Mouse (Mus musculus) embryo, embryonic 10.5 days (tissue): ENCODE results near the gene Fat1.

ENCODE experiments used
- DNase-seq: peaks from one replicate; pipeline ENCODE4 v3.0.0-alpha.2; 2015; ENCODE audit warnings: low spot score

The Fat1 gene

DNA sequence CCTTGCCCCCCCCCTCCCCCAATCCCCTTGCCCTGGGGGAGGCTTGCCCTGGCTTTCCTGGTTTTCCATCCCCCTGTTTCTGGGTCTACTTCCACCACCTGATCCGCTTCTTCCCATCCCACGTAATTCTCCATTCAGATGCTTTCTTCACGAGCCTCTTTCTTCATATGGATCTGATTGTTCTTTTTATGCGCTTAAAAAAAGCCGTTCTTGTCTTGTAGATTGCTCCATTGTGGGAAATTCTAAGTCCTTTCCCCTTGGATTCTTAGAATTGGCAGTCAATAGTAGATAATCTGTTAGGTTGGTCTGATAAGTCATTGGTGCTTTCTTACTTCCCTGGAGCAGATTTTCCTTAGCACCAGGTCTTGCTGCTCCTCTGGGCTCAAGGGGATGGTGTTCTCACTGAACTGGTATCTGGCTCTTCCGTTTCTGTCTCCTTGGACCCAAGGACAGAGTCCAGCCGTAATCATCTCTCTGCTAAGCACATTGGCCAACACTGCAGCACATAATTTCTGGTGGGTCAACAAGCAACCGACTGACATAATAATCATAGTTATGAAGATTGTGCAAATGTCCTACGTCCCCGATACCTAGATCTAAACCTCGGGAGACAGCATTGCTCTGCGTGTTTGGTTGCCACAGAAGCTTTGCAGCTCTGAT is 27.5 kb downstream of the Fat1 start:
- no peak for DNase-seq

GRCm38 (mm10) chr8:44967521-44968039 is 32.3 kb downstream of the Fat1 start:
- DNase-seq, result no peak

DNA sequence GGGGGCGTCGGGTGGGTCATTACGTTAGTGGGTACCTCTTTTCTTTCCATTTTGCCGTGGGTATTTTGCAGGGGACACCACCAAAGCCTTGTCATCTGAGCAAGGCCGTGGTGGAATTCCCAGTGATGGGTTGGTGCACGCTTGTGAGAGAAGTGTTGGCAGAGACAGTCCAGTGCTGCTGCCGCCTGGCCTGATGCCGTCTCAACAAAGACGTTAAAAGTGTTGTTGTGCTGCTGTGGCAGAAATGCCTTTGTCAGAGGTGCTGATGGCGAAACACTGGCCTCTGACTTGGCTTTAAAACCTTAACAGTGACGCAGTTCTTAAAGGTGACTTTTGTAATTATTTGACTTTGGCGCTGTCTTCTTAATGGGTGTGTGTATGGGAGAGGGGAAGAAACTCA is 34.8 kb downstream of the Fat1 start:
- DNase-seq, result no peak

GRCm38 (mm10) chr8:44971346-44971745 is 36.1 kb downstream of the Fat1 start:
- no peak for DNase-seq

DNA sequence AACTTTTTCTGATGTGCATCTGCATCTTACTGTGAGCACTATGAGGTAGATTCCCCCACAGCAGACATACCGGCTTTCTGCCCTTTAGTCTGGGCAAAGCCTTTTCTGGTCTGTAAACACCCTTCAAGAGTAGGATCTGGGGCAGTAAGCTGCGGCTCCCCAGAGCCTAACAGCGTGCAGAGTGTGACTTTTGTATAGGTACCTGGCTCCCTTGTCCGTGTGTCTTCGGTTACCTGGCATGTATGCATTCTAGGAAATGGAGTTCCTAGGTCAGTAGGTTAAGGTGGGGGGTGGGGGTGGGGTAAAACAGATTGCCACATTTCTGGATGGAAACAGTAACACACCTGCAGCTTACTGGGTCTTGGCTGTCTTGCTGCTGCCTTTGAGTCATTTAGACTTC is 36.7 kb downstream of the Fat1 start:
- DNase-seq, result no peak

GRCm38 (mm10) chr8:44975113-44975512 is 39.9 kb downstream of the Fat1 start:
- no peak for DNase-seq

DNA sequence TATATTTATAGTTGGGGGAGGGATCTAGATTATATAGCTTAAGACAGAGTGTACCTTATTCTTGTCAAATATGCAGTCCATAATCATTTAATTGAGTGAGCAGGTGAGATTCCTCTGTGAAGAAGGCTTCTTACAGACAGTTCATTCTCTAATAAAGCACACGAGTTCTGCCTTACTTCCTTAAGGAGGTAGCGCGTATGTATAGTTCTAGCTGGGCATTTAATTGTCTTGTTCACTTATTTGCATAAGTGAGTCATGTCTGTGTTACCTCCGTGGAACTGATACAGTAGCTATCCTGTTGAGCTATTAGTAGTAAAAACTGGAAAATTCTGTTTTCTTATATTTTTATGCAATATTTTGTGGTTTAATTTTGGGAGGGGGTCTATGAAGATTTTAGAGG is 40.4 kb downstream of the Fat1 start:
- DNase-seq, result no peak

GRCm38 (mm10) chr8:44978622-44979021 is 43.4 kb downstream of the Fat1 start:
- no peak for DNase-seq

DNA sequence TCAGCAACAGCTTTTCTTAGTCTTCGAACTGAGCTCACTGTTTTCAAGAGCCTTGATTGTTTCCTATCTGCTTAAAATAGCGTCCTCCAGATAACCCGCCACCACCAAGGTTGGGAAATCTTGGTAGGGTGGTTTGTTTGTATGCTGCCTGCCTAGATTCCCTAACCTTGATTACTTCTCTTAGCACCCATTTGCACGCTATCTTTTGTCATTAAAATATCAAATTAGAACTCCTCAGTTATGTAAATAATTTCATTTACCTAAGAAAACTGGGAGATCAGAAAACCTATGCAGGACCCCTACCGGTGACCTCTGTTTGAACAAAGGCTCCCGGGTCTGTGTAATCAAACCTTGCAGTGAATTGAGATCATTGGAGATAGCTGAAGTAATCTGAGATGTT is 44.0 kb downstream of the Fat1 start:
- DNase-seq, result no peak

GRCm38 (mm10) chr8:44980030-44980429 is 44.8 kb downstream of the Fat1 start:
- no peak for DNase-seq

DNA sequence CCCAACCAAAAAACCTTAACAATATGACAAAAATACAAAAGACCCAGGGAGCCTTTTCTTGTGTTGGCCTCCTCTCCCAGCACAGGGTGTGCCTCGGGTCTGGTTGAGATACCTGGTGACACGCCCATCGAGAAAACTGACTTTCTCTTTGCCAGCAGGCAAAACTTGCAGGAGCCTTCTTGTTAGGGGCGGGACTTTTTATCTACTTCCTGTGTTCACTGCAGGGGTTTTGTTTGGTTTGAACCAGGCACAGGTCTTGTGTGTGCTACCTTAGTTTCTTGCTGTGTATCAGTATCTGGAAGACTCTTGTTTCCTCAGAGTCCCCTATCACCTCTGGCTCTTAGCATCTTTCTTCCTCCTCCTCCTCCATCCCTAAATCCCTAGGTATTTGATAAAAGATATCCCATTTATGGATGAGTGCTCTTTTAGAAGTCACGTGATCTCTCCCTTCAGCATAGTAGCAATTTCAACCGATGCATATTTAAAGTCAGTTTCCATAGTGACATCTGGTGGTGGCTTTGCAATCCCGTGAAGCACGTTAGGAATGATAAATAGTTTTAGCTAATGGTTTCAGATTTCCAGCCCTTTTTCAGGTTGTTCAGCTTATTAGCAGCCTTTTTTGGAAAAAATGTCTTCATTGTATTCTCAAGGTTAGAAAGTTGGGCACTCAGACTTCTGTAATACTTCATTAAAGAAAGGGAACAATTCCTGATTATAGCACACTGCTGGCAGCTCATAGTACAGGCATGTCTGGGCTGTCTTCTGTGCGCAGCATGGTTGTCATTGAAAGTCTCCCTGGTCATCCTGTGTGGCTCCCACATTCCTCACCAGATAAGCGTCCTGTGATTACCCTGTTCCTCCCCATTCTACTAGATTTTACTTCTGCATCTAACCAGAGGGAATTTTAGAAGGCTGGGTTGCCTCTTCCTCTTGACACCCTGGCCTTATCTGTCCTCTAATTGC is 50.4 kb downstream of the Fat1 start:
- DNase-seq, result peak; percentile 78

GRCm38 (mm10) chr8:44991700-44992487 is 56.6 kb downstream of the Fat1 start:
- DNase-seq, result peak; percentile 68

DNA sequence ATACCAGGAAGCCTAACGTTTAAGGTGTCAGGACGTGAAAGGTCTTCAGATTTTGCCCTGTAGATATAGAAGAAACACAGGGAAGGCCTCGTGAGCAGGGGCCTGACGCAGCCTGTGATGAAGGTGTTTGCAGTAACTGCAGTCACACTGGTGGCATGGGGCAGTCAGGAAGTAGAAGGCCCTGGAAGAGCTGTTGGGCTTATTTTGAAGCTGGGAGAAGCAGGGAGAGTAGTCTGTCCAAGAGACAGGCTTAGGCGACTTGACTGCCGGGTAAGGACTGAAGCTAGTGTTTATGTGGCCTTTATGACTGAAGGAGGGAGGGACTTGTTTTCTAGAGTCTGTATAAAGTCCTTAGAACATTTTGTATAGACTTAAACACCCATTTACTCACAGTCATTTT is 57.4 kb downstream of the Fat1 start:
- no peak for DNase-seq

GRCm38 (mm10) chr8:44993376-44993775 is 58.1 kb downstream of the Fat1 start:
- DNase-seq, result no peak

GRCm38 (mm10) chr8:44996493-44996892 is 61.2 kb downstream of the Fat1 start:
- no peak for DNase-seq

- DNase-seq, result no peak
These were observed 62.1 kb downstream of the Fat1 start for GRCm38 (mm10) chr8:44997321-44997720.

GRCm38 (mm10) chr8:44997829-44998228 is 62.6 kb downstream of the Fat1 start:
- DNase-seq, result no peak

DNA sequence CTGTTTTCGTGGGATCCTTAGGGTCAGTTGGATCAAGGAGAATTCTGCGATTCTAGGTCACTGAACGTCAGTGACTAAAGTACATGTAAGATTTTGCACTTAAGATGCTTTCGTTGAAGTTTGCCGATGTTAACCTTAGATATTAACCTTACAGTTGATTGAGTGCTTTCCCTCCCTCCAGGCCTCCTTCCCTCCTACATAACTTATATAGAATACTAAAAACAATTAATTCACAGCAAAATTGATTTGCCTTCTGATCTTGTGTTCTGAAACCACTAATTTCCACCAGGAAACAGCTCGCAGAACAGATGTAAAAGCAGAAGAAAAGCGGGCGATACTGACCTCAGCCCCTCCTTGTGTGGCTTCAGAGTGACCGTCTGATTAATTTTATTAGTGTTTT is 63.0 kb downstream of the Fat1 start:
- DNase-seq, result no peak

- DNase-seq, result peak; percentile 75
These were observed 63.5 kb downstream of the Fat1 start for GRCm38 (mm10) chr8:44998681-44999277.

DNA sequence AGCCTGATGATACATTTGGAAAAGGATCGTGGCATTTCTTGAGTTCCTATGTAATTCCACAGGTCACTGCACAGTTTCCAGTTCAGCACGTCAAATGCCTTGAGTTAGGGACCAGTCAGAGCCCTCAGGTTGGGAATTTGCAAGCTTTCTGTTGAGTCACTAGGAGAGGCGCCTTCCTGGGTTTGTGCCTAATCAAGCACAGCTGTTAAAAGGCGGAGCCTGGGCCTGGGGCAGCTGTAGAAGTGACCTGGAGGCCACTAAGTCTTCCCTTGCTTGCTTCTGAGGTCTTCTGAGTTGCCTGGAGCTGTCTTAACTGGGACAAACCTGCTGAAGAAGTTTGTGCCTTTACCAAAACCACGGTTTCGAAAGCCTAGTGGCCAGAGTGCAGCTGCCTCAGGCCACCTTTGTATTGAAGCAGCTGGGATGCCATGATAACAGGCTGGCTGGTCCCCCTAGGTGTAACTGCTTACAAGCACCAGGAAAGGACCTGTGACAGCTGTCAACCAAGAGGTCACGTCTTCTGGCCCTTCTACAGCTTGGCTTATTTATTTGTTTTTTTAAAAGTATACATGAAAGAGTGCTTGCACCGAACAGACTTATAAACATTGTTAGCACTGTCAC is 66.4 kb downstream of the Fat1 start:
- DNase-seq, result peak; percentile 77

DNA sequence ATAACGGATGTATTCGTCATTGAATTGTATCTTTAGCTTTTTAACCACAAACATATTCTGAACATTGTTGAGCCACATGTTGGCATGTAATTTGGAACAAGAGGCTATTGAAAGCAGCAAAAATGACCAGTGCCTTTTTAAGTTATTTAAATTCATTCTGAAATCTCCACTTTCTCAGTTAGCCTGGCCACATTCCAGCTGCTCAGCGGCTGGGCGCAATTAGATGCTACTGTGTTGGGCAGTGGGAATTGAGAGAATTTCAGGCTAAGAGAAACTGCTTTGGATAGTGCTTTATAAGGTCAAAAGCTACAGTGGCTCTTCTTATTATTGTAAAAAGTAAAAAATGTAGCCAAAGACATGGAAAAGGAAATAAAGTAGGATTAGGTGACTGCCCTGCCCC is 67.4 kb downstream of the Fat1 start:
- no peak for DNase-seq
